Mouse (Mus musculus) midbrain, embryonic 16.5 days (tissue): ENCODE measurements around the gene March4. TPM values are rescaled to one million over a fixed set of nuclear protein-coding genes. Genes with fewer than 3 reads are reported as not detected.

Experiments
- ATAC-seq: fragments of 200-750 bp; cut with Nextera tagmentation; 2 replicates; pipeline ENCODE4 v1.8.0; 2017; ENCODE audit warnings: moderate TSS enrichment
- H3K27ac ChIP-seq: fragments of 300-500 bp; sonication (generic); 2 replicates; pipeline ENCODE4 v1.5.1; 2014; ENCODE audit warnings: mild to moderate bottlenecking, low read length, mixed read lengths
- H3K27me3 ChIP-seq: fragments of 300-500 bp; sonication (generic); 2 replicates; pipeline ENCODE4 v1.6.1; 2014; ENCODE audit warnings: low read depth, low read length, mixed read lengths; ENCODE audit not compliant: control insufficient read depth, insufficient read depth
- H3K36me3 ChIP-seq: fragments of 300-500 bp; sonication (generic); 2 replicates; pipeline ENCODE4 v1.6.1; 2014; ENCODE audit warnings: mild to moderate bottlenecking, low read length, moderate library complexity, mixed read lengths; ENCODE audit not compliant: control insufficient read depth, insufficient read depth
- H3K4me1 ChIP-seq: fragments of 300-500 bp; sonication (generic); 2 replicates; pipeline ENCODE4 v1.6.1; 2014; ENCODE audit warnings: mild to moderate bottlenecking, low read length, mixed read lengths; ENCODE audit not compliant: control insufficient read depth, insufficient read depth
- H3K4me2 ChIP-seq: fragments of 300-500 bp; sonication (generic); 2 replicates; pipeline ENCODE4 v1.6.1; 2014; ENCODE audit warnings: mild to moderate bottlenecking, low read length, mixed read lengths
- H3K4me3 ChIP-seq: fragments of 300-500 bp; sonication (generic); 2 replicates; pipeline ENCODE4 v1.5.1; 2014; ENCODE audit warnings: low read depth, mild to moderate bottlenecking, low read length, moderate library complexity, mixed read lengths
- H3K9ac ChIP-seq: fragments of 300-500 bp; sonication (generic); 2 replicates; pipeline ENCODE4 v1.6.1; 2014; ENCODE audit warnings: low read depth, low read length, mixed read lengths
- H3K9me3 ChIP-seq: fragments of 300-500 bp; sonication (generic); replicated peaks from 2 replicates; pipeline ENCODE4 v1.6.1; 2014; ENCODE audit warnings: mild to moderate bottlenecking, low read length, mixed read lengths; ENCODE audit not compliant: control insufficient read depth, poor library complexity, severe bottlenecking
- WGBS: fragments of 180-500 bp; shearing (Covaris S2); extraction: QIAGEN DNeasy Blood & Tissue Kit; methylation state at CpG from one replicate; pipeline ENCODE4 v1.1.7; 2014; 5-methylcytosine and 5-hydroxymethylcytosine counted together
- polyA plus RNA-seq: library from polyadenylated mRNA; unstranded; fragments of >200 nt; fragmentation: Nextera tagmentation; extraction: Ambion mirVana; gene quantifications from 2 replicates; pipeline ENCODE4 v1.2.1, GENCODE M21; 2015

Gene March4
- polyA plus RNA-seq, 1 experiment from 2014 or later, result 8.0 TPM

- under 1% methylated on average over 36 of the region's 36 CpGs for WGBS
Observed at GRCm38 (mm10) chr1:72535725-72536571, 782 bp downstream of the March4 start.

GRCm38 (mm10) chr1:72533439-72533838, 3.3 kb downstream of the March4 start:
- ATAC-seq, result no peak
- Histone ChIP-seq H3K4me3 (peak overlapping the region; percentile 70), H3K27me3 (no peaks in the 10 kb centered on the region), H3K9me3 (no peaks in the 10 kb centered on the region), H3K36me3 (no peaks in the 10 kb centered on the region), H3K4me2 (peak overlapping the region; percentile 88), H3K9ac (peak overlapping the region; percentile 57), H3K4me1 (peaks cover 52% of the 10 kb centered on the region), H3K27ac (no peak overlapping the region; the same call in none of the 2 replicates)

More at GRCm38 (mm10) chr1:72535725-72536571, 782 bp downstream of the March4 start:
- Histone ChIP-seq H3K27me3 (no peaks in the 10 kb centered on the region), H3K4me3 (peak overlapping the region; percentile 70), H3K4me1 (peaks cover 46% of the 10 kb centered on the region), H3K36me3 (no peaks in the 10 kb centered on the region), H3K4me2 (peak overlapping the region; percentile 88), H3K9me3 (no peaks in the 10 kb centered on the region), H3K27ac (peak overlapping the region; percentile 90), H3K9ac (peak overlapping the region; percentile 86)
- ATAC-seq, result peak; percentile 72

GRCm38 (mm10) chr1:72532926-72533325, 3.8 kb downstream of the March4 start:
- H3K4me2 ChIP-seq, result peak overlapping the region; percentile 88

GRCm38 (mm10) chr1:72530516-72531196, 6.1 kb downstream of the March4 start:
- Histone ChIP-seq H3K4me2 (peak overlapping the region; percentile 88), H3K9ac (no peak overlapping the region)
- 58% methylated on average over 8 of the region's 8 CpGs for WGBS

More at GRCm38 (mm10) chr1:72532926-72533325, 3.8 kb downstream of the March4 start:
- H3K36me3 ChIP-seq, result no peaks in the 10 kb centered on the region
- no peak for ATAC-seq
- 71% methylated on average over 5 of the region's 5 CpGs for WGBS
- peak overlapping the region; percentile 70 for H3K4me3 ChIP-seq
- H3K27ac ChIP-seq, result no peak overlapping the region; the same call in none of the 2 replicates
- peaks cover 50% of the 10 kb centered on the region for H3K4me1 ChIP-seq
- H3K27me3 ChIP-seq, result no peaks in the 10 kb centered on the region
- peak overlapping the region; percentile 57 for H3K9ac ChIP-seq
- no peaks in the 10 kb centered on the region for H3K9me3 ChIP-seq

GRCm38 (mm10) chr1:72529192-72529591, 7.5 kb downstream of the March4 start:
- Histone ChIP-seq H3K27me3 (no peaks in the 10 kb centered on the region), H3K36me3 (no peaks in the 10 kb centered on the region), H3K4me1 (peaks cover 35% of the 10 kb centered on the region), H3K4me3 (no peak overlapping the region), H3K9me3 (no peaks in the 10 kb centered on the region), H3K27ac (no peak overlapping the region), H3K9ac (no peak overlapping the region), H3K4me2 (no peak overlapping the region)
- 83% methylated on average over 4 of the region's 4 CpGs for WGBS
- no peak for ATAC-seq

More at GRCm38 (mm10) chr1:72530516-72531196, 6.1 kb downstream of the March4 start:
- no peak overlapping the region for H3K4me3 ChIP-seq
- H3K9me3 ChIP-seq, result no peaks in the 10 kb centered on the region
- H3K4me1 ChIP-seq, result peaks cover 46% of the 10 kb centered on the region
- no peaks in the 10 kb centered on the region for H3K36me3 ChIP-seq
- H3K27ac ChIP-seq, result no peak overlapping the region; the same call in 1 of the 2 replicates
- H3K27me3 ChIP-seq, result no peaks in the 10 kb centered on the region
- no peak for ATAC-seq

- H3K4me3 ChIP-seq, result no peak overlapping the region
- no peak for ATAC-seq
- 77% methylated on average over 6 of the region's 6 CpGs for WGBS
- no peak overlapping the region for H3K9ac ChIP-seq
- H3K27me3 ChIP-seq, result no peaks in the 10 kb centered on the region
- H3K4me1 ChIP-seq, result no peaks in the 10 kb centered on the region
- H3K36me3 ChIP-seq, result no peaks in the 10 kb centered on the region
- H3K27ac ChIP-seq, result no peak overlapping the region
- H3K4me2 ChIP-seq, result no peak overlapping the region
- H3K9me3 ChIP-seq, result no peaks in the 10 kb centered on the region
Observed at GRCm38 (mm10) chr1:72523601-72524000, 13.1 kb downstream of the March4 start.

- Histone ChIP-seq H3K4me3 (no peak overlapping the region), H3K9me3 (no peaks in the 10 kb centered on the region), H3K27me3 (no peaks in the 10 kb centered on the region), H3K36me3 (no peaks in the 10 kb centered on the region), H3K4me1 (no peaks in the 10 kb centered on the region), H3K27ac (no peak overlapping the region), H3K9ac (no peak overlapping the region), H3K4me2 (no peak overlapping the region)
- ATAC-seq, result no peak
- WGBS, result 80% methylated on average over 7 of the region's 7 CpGs
Observed at GRCm38 (mm10) chr1:72510778-72511520, 25.8 kb downstream of the March4 start.

- WGBS, result 82% methylated on average over 4 of the region's 4 CpGs
- no peak for ATAC-seq
- Histone ChIP-seq H3K4me1 (no peaks in the 10 kb centered on the region), H3K27ac (no peak overlapping the region), H3K4me2 (no peak overlapping the region), H3K36me3 (no peaks in the 10 kb centered on the region), H3K27me3 (no peaks in the 10 kb centered on the region), H3K9ac (no peak overlapping the region), H3K9me3 (no peaks in the 10 kb centered on the region), H3K4me3 (no peak overlapping the region)
Observed at GRCm38 (mm10) chr1:72509551-72509950, 27.2 kb downstream of the March4 start.
